Mouse (Mus musculus): ENCODE data around the gene Rangap1.
"Not testable (repeated sequence)": the region's sequence is repeated elsewhere in the genome, so short reads cannot be mapped to it uniquely, and the experiment has no call there.

The Rangap1 gene

GRCm38 (mm10) chr15:81742368-81742767 is 3.0 kb downstream of the Rangap1 start:
- DNase-seq (ENCODE audit: low spot score in 2 of 2) = not testable (repeated sequence)

GRCm38 (mm10) chr15:81739924-81740323 is 5.4 kb downstream of the Rangap1 start:
- no peak for DNase-seq (ENCODE audit: low spot score in 2 of 2)

- no peak for DNase-seq (ENCODE audit: low spot score in 2 of 2)
Measured at GRCm38 (mm10) chr15:81739296-81739695, 6.0 kb downstream of the Rangap1 start.

- DNase-seq (ENCODE audit: low spot score in 2 of 2) = no peak
Measured at GRCm38 (mm10) chr15:81735075-81735474, 10.3 kb downstream of the Rangap1 start.

- peak; percentile 93 to 97 for DNase-seq (ENCODE audit: low spot score in 2 of 2)
Measured at GRCm38 (mm10) chr15:81729792-81730635, 15.3 kb downstream of the Rangap1 start.

- peak in 1 of 2 experiments; percentile 46 for DNase-seq (ENCODE audit: low spot score in 2 of 2)
Measured at GRCm38 (mm10) chr15:81729241-81729791, 16.0 kb downstream of the Rangap1 start.

GRCm38 (mm10) chr15:81725965-81726364 is 19.4 kb downstream of the Rangap1 start:
- DNase-seq (ENCODE audit: low spot score in 2 of 2) = no peak

- DNase-seq (ENCODE audit: low spot score in 2 of 2) = no peak
Measured at GRCm38 (mm10) chr15:81723653-81724052, 21.7 kb downstream of the Rangap1 start.

GRCm38 (mm10) chr15:81722361-81722760 is 23.0 kb downstream of the Rangap1 start:
- DNase-seq (ENCODE audit: low spot score in 2 of 2) = no peak

- DNase-seq (ENCODE audit: low spot score in 2 of 2) = no peak
Measured at GRCm38 (mm10) chr15:81719139-81719531, 26.2 kb downstream of the Rangap1 start.

- DNase-seq (ENCODE audit: low spot score in 2 of 2) = no peak
Measured at GRCm38 (mm10) chr15:81718336-81719138, 26.8 kb downstream of the Rangap1 start.

GRCm38 (mm10) chr15:81713742-81714141 is 31.6 kb downstream of the Rangap1 start:
- DNase-seq (ENCODE audit: low spot score in 2 of 2) = no peak

GRCm38 (mm10) chr15:81710801-81711200 is 34.5 kb downstream of the Rangap1 start:
- DNase-seq (ENCODE audit: low spot score in 2 of 2) = no peak

GRCm38 (mm10) chr15:81709686-81710085 is 35.6 kb downstream of the Rangap1 start:
- DNase-seq (ENCODE audit: low spot score in 2 of 2) = no peak

GRCm38 (mm10) chr15:81708991-81709390 is 36.3 kb downstream of the Rangap1 start:
- DNase-seq (ENCODE audit: low spot score in 2 of 2) = no peak

GRCm38 (mm10) chr15:81703094-81703489 is 42.2 kb downstream of the Rangap1 start:
- DNase-seq (ENCODE audit: low spot score in 2 of 2) = no peak

GRCm38 (mm10) chr15:81702306-81703093 is 42.8 kb downstream of the Rangap1 start:
- DNase-seq (ENCODE audit: low spot score in 2 of 2) = no peak

GRCm38 (mm10) chr15:81701350-81701749 is 44.0 kb downstream of the Rangap1 start:
- DNase-seq (ENCODE audit: low spot score in 2 of 2) = not testable (repeated sequence)

- no peak for DNase-seq (ENCODE audit: low spot score in 2 of 2)
Measured at GRCm38 (mm10) chr15:81700601-81701000, 44.7 kb downstream of the Rangap1 start.

GRCm38 (mm10) chr15:81700161-81700560 is 45.2 kb downstream of the Rangap1 start:
- DNase-seq (ENCODE audit: low spot score in 2 of 2) = no peak

GRCm38 (mm10) chr15:81698532-81698931 is 46.8 kb downstream of the Rangap1 start:
- no peak for DNase-seq (ENCODE audit: low spot score in 2 of 2)

- DNase-seq (ENCODE audit: low spot score in 2 of 2) = peak in 1 of 2 experiments; percentile 24
Measured at GRCm38 (mm10) chr15:81697847-81698246, 47.5 kb downstream of the Rangap1 start.

Data from cerebellum, postnatal 4 days (tissue).